Mouse (Mus musculus) B cell, adult (primary cell): ENCODE results near the gene Pde6g. TPM values are rescaled to one million over a fixed set of nuclear protein-coding genes. Genes with fewer than 3 reads are reported as not detected.

Experiments
- total RNA-seq: library from RNA; stranded (reverse); gene quantifications from 4 replicates; pipeline ENCODE4 v1.2.4, GENCODE M21; 2023; ENCODE audit not compliant: inconsistent age

Pde6g gene
- total RNA-seq, result 0.21 to 0.87 TPM in 2 of 4 replicates, not detected in the others

GRCm38 (mm10) chr11:120453306-120453705 lies at the start of gene Pde6g:
Pde6g (minus strand) TSS chr11:120453500.

GRCm38 (mm10) chr11:120491317-120492023 lies 38.2 kb upstream of the Pde6g start, which contains the start of gene Slc25a10:
Slc25a10 (plus strand) TSS chr11:120491840.

GRCm38 (mm10) chr11:120484265-120484981 lies 31.1 kb upstream of the Pde6g start, which contains the start of gene Mrpl12:
Mrpl12 (plus strand) TSS chr11:120484613.

GRCm38 (mm10) chr11:120467051-120467735 lies 13.9 kb upstream of the Pde6g start, which contains the start of gene Arl16:
Arl16 (minus strand) TSS chr11:120467607.

GRCm38 (mm10) chr11:120457772-120458751 lies 4.8 kb upstream of the Pde6g start, which contains the start of the genes Oxld1 and Ccdc137:
Oxld1 (minus strand) TSS chr11:120458068.
Ccdc137 (plus strand) TSS chr11:120458115.

GRCm38 (mm10) chr11:120442344-120442743 lies 11.0 kb downstream of the Pde6g start, which contains the start of gene Tspan10:
Tspan10 (plus strand) TSS chr11:120442644.

GRCm38 (mm10) chr11:120437152-120437856 lies 16.0 kb downstream of the Pde6g start, which contains the start of gene Nploc4:
Nploc4 (minus strand) TSS chr11:120437708.

Other genes with a start within 250 kb of the Pde6g start
- gene Bahcc1, start 220.6 kb downstream of the Pde6g start, total RNA-seq, result 0.03 to 0.78 TPM (median 0.25 TPM) in 4 replicates
- gene Actg1, start 105.0 kb downstream of the Pde6g start, total RNA-seq, result 1,255 to 1,296 TPM (median 1,289 TPM) in 4 replicates
- gene Fscn2, start 92.0 kb downstream of the Pde6g start, total RNA-seq, result not detected in 4 replicates
- gene Faap100, start 74.7 kb downstream of the Pde6g start, total RNA-seq, result 18.9 to 24.4 TPM (median 19.5 TPM) in 4 replicates
- gene Nploc4, start 15.8 kb downstream of the Pde6g start, total RNA-seq, result 60.2 to 72.2 TPM (median 62.6 TPM) in 4 replicates
- 19.3 to 55.6 TPM (median 19.3 TPM) in 3 of 4 replicates, not detected in the other for gene Tspan10, start 10.9 kb downstream of the Pde6g start, total RNA-seq
- gene Oxld1, start 4.6 kb upstream of the Pde6g start, total RNA-seq, result 3.7 to 11.0 TPM (median 7.5 TPM) in 4 replicates
- 34.0 to 41.8 TPM (median 36.3 TPM) in 4 replicates for gene Ccdc137, start 4.6 kb upstream of the Pde6g start, total RNA-seq
- 10.4 to 13.5 TPM (median 11.1 TPM) in 4 replicates for gene Arl16, start 14.1 kb upstream of the Pde6g start, total RNA-seq
- 32.3 to 43.2 TPM (median 33.4 TPM) in 4 replicates for gene Mrpl12, start 31.1 kb upstream of the Pde6g start, total RNA-seq
- 10.5 to 14.5 TPM (median 12.3 TPM) in 4 replicates for gene Slc25a10, start 38.3 kb upstream of the Pde6g start, total RNA-seq
- not detected in 4 replicates for gene Gcgr, start 77.2 kb upstream of the Pde6g start, total RNA-seq
- gene Mcrip1, start 96.2 kb upstream of the Pde6g start, total RNA-seq, result 42.2 to 46.1 TPM (median 43.6 TPM) in 4 replicates
- not detected in 4 replicates for gene Ppp1r27, start 97.6 kb upstream of the Pde6g start, total RNA-seq
- 141 to 162 TPM (median 155 TPM) in 4 replicates for gene P4hb, start 119.8 kb upstream of the Pde6g start, total RNA-seq
- 520 to 560 TPM (median 534 TPM) in 4 replicates for gene Arhgdia, start 128.1 kb upstream of the Pde6g start, total RNA-seq
- 127 to 143 TPM (median 137 TPM) in 4 replicates for gene Alyref, start 144.9 kb upstream of the Pde6g start, total RNA-seq
- gene Anapc11, start 144.9 kb upstream of the Pde6g start, total RNA-seq, result 45.7 to 57.2 TPM (median 47.4 TPM) in 4 replicates
- 1.1 to 3.0 TPM in 2 of 4 replicates, not detected in the others for gene Npb, start 155.0 kb upstream of the Pde6g start, total RNA-seq
- gene Pcyt2, start 164.4 kb upstream of the Pde6g start, total RNA-seq, result 96.0 to 113 TPM (median 107 TPM) in 4 replicates
- gene Sirt7, start 171.7 kb upstream of the Pde6g start, total RNA-seq, result 114 to 130 TPM (median 118 TPM) in 4 replicates
- 57.2 to 69.2 TPM (median 65.4 TPM) in 4 replicates for gene Mafg, start 180.1 kb upstream of the Pde6g start, total RNA-seq
- 0.96 to 1.9 TPM (median 1.0 TPM) in 4 replicates for gene Pycr1, start 190.3 kb upstream of the Pde6g start, total RNA-seq
- 1.3 to 2.2 TPM in 2 of 4 replicates, not detected in the others for gene Myadml2, start 194.7 kb upstream of the Pde6g start, total RNA-seq
- gene Notum, start 207.7 kb upstream of the Pde6g start, total RNA-seq, result not detected in 4 replicates
- 93.0 to 111 TPM (median 107 TPM) in 4 replicates for gene Aspscr1, start 219.5 kb upstream of the Pde6g start, total RNA-seq